ENCODE assay signal across 9 mouse cellular contexts in the genomic region with DNA sequence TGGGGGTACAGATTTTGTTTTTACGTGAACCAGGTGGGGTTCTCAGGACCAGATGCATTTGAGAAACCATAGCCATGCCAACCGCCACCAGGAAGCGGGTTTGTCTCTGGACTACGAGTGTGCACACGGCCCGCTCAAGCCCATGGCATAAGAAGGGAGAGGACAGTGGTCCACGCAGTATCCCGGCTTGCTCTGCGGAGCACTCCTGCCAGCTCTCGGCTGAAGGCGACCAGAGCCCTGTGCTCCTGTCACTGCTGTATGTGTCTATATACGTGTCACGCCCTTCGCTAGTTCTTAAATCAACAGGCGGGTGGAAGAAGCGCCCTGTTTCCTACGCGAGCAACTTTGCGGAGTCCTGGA. TPM values are rescaled to one million over a fixed set of nuclear protein-coding genes. Genes with fewer than 3 reads are reported as not detected.
DNase-seq lines count a peak whose midpoint lies in the region; ATAC-seq lines count a peak whose summit lies in the region.
"Had no signal": no experiment of that assay in that cellular context is flagged by ENCODE, and none has a peak within 500 bp of the region (broad histone marks: within the 10 kb centered on the region; RNA-seq: fewer than 3 reads in every experiment).

No protein-coding gene starts in this region.

- peaks cover 9% of the 10 kb centered on the region for H3K4me1 ChIP-seq in kidney, embryonic 16.5 days (ENCODE audit: insufficient read depth, low read length)
- H3K4me1 ChIP-seq in embryonic facial prominence, embryonic 12.5 days = peaks cover 12% of the 10 kb centered on the region
- peaks cover 9% of the 10 kb centered on the region for H3K4me1 ChIP-seq in intestine, embryonic 14.5 days (replicated peaks; ENCODE audit: control insufficient read depth, insufficient read depth, low read length)
- peaks cover 13% of the 10 kb centered on the region for H3K4me1 ChIP-seq in neural tube, embryonic 12.5 days

- H3K4me3 ChIP-seq in kidney, embryonic 16.5 days (ENCODE audit: low read length) = peak overlapping the region; percentile 46
- H3K4me3 ChIP-seq in embryonic facial prominence, embryonic 12.5 days = peak overlapping the region; percentile 46
- H3K4me3 ChIP-seq in intestine, embryonic 14.5 days (ENCODE audit: low read depth, low read length) = peak overlapping the region; percentile 40
- peak overlapping the region; percentile 42 for H3K4me3 ChIP-seq in neural tube, embryonic 12.5 days

- peaks cover 46% of the 10 kb centered on the region for H3K27me3 ChIP-seq in kidney, embryonic 16.5 days (ENCODE audit: insufficient read depth, low read length)
- peaks cover 52% of the 10 kb centered on the region for H3K27me3 ChIP-seq in embryonic facial prominence, embryonic 12.5 days
- peaks cover 37% of the 10 kb centered on the region for H3K27me3 ChIP-seq in intestine, embryonic 14.5 days (replicated peaks; ENCODE audit: control insufficient read depth, insufficient read depth, low read length)
- H3K27me3 ChIP-seq in neural tube, embryonic 12.5 days (replicated peaks) = peaks cover 47% of the 10 kb centered on the region
- H3K27me3 ChIP-seq: Patski had no signal

- no peak overlapping the region for H3K27ac ChIP-seq in kidney, embryonic 16.5 days (ENCODE audit: low read length)
- no peak overlapping the region for H3K27ac ChIP-seq in embryonic facial prominence, embryonic 12.5 days
- H3K27ac ChIP-seq in intestine, embryonic 14.5 days (ENCODE audit: low read depth) = no peak overlapping the region
- H3K27ac ChIP-seq in neural tube, embryonic 12.5 days = no peak overlapping the region

- no peaks in the 10 kb centered on the region for H3K36me3 ChIP-seq in kidney, embryonic 16.5 days (ENCODE audit: insufficient read depth, low read length)
- no peaks in the 10 kb centered on the region for H3K36me3 ChIP-seq in embryonic facial prominence, embryonic 12.5 days
- H3K36me3 ChIP-seq in intestine, embryonic 14.5 days (ENCODE audit: control insufficient read depth, insufficient read depth, low read length) = no peaks in the 10 kb centered on the region
- no peaks in the 10 kb centered on the region for H3K36me3 ChIP-seq in neural tube, embryonic 12.5 days

- no peak; the same call in 1 of the 2 replicates for ATAC-seq in kidney, embryonic 16.5 days (ENCODE audit: low FRiP score, low TSS enrichment)
- no peak for ATAC-seq in embryonic facial prominence, embryonic 12.5 days (ENCODE audit: insufficient number of reproducible peaks, insufficient read depth, low FRiP score, low TSS enrichment)
- peak; percentile 18; the same call in 1 of the 2 replicates for ATAC-seq in intestine, embryonic 14.5 days (replicated peaks; ENCODE audit: low FRiP score, low TSS enrichment, low read depth)
- peak; percentile 65; the same call in 1 of the 2 replicates for ATAC-seq in neural tube, embryonic 12.5 days (ENCODE audit: low FRiP score, low read depth)
- ATAC-seq: Patski had no signal

- intact Hi-C loops in gastrocnemius, postnatal 14 days (cut with DNase I; ENCODE audit: low total_unique reads) = no loop called here

- H3K9me3 ChIP-seq in kidney, embryonic 16.5 days (ENCODE audit: low read length) = no peaks in the 10 kb centered on the region
- no peaks in the 10 kb centered on the region for H3K9me3 ChIP-seq in embryonic facial prominence, embryonic 12.5 days
- H3K9me3 ChIP-seq in intestine, embryonic 14.5 days (ENCODE audit: control insufficient read depth, low read length) = no peaks in the 10 kb centered on the region
- H3K9me3 ChIP-seq in neural tube, embryonic 12.5 days = no peaks in the 10 kb centered on the region

- DNase-seq in kidney, postnatal 25 days = no peak
- peak; percentile 70 for DNase-seq in intestine, embryonic 14.5 days (ENCODE audit: low spot score)
- no peak for DNase-seq in ovary, postnatal 10 days (ENCODE audit: low spot score)
- no peak for DNase-seq in gastrocnemius, postnatal 14 days
- DNase-seq in thymus, postnatal 36 days = no peak

- peak overlapping the region; percentile 82 for H3K4me2 ChIP-seq in kidney, embryonic 16.5 days (replicated peaks; ENCODE audit: low read depth, low read length)
- peak overlapping the region; percentile 95 for H3K4me2 ChIP-seq in embryonic facial prominence, embryonic 12.5 days (replicated peaks)
- peak overlapping the region; percentile 84 for H3K4me2 ChIP-seq in intestine, embryonic 14.5 days (ENCODE audit: low read length)
- H3K4me2 ChIP-seq in neural tube, embryonic 12.5 days (replicated peaks) = peak overlapping the region; percentile 91

- 0 out of 2 replicates have a peak overlapping the region, but pooled peaks have one; percentile 39 for H3K9ac ChIP-seq in kidney, embryonic 16.5 days (replicated peaks; ENCODE audit: low read length)
- H3K9ac ChIP-seq in embryonic facial prominence, embryonic 12.5 days = peak overlapping the region; percentile 36; the same call in 1 of the 2 replicates
- 0 out of 2 replicates have a peak overlapping the region, but pooled peaks have one; percentile 27 for H3K9ac ChIP-seq in intestine, embryonic 14.5 days (ENCODE audit: low read length)
- 0 out of 2 replicates have a peak overlapping the region, but pooled peaks have one; percentile 33 for H3K9ac ChIP-seq in neural tube, embryonic 12.5 days

- WGBS in kidney, embryonic 16.5 days = 3% methylated on average over 19 of the region's 19 CpGs
- 5% methylated on average over 19 of the region's 19 CpGs for WGBS in embryonic facial prominence, embryonic 12.5 days
- WGBS in intestine, embryonic 14.5 days = 5% methylated on average over 19 of the region's 19 CpGs
- WGBS in neural tube, embryonic 12.5 days = 7% methylated on average over 19 of the region's 19 CpGs

RNA-seq across cellular contexts. Expression of a gene that starts 0.8 kb away (rescaled TPM):
- polyA plus RNA-seq in kidney, embryonic 16.5 days (2015; fragmentation: Nextera tagmentation; extraction: Ambion mirVana) = 0.32 and 1.2 TPM in 2 replicates
- polyA plus RNA-seq in embryonic facial prominence, embryonic 12.5 days (2016; fragmentation: Nextera tagmentation; extraction: Ambion mirVana) = 0.31 and 0.46 TPM in 2 replicates
- 0.24 and 0.38 TPM in 2 replicates for polyA plus RNA-seq in intestine, embryonic 14.5 days (2014; fragmentation: Nextera tagmentation; extraction: Ambion mirVana)
- 0.10 and 0.34 TPM in 2 replicates for polyA plus RNA-seq in neural tube, embryonic 12.5 days (2016; fragmentation: Nextera tagmentation; extraction: Ambion mirVana)
- total RNA-seq in gastrocnemius, postnatal 14 days (2021) = under 1 TPM in 1 of 2 experiments, not detected in 1; 0.37 TPM

Comparison
In these comparisons a context has a peak if more than half of its experiments do, and no peak if none do; other contexts are left out.
1. ATAC-seq: peak in intestine, embryonic 14.5 days (single experiment) and neural tube, embryonic 12.5 days (single experiment); none in kidney, embryonic 16.5 days (single experiment) and embryonic facial prominence, embryonic 12.5 days (single experiment).
2. Peak in every context shown above with its lines, with median percentiles within 50 percentile points of each other: H3K4me2 ChIP-seq, H3K4me3 ChIP-seq and H3K9ac ChIP-seq.